In genomic region chr15:81950716-81951115, GRCm38 (mm10) we compare ENCODE assay signal across 27 mouse cellular contexts. TPM values are rescaled to one million over a fixed set of nuclear protein-coding genes. Genes with fewer than 3 reads are reported as not detected.
A peak's percentile ranks its signal among the peaks of the same experiment; 100 is the strongest.
DNase-seq lines count a peak whose midpoint lies in the region; ATAC-seq lines count a peak whose summit lies in the region.
"Had no signal": no experiment of that assay in that cellular context is flagged by ENCODE, and none has a peak within 500 bp of the region (broad histone marks: within the 10 kb centered on the region; RNA-seq: fewer than 3 reads in every experiment).

No protein-coding gene starts in this region.

- 0 out of 2 replicates have a peak, but pooled peaks cover 3% of the 10 kb centered on the region for H3K27me3 ChIP-seq in heart, embryonic 10.5 days (ENCODE audit: insufficient read depth, poor library complexity, severe bottlenecking)
- no peaks in the 10 kb centered on the region for H3K27me3 ChIP-seq in midbrain, embryonic 11.5 days (ENCODE audit: control insufficient read depth, insufficient read depth, low read length)
- no peaks in the 10 kb centered on the region for H3K27me3 ChIP-seq in midbrain, embryonic 15.5 days (replicated peaks)
- H3K27me3 ChIP-seq: CH12.LX; embryonic facial prominence, embryonic 12.5 days; forebrain, embryonic 13.5 days; forebrain, embryonic 15.5 days; Patski had no signal

- no peak overlapping the region for H3K4me2 ChIP-seq in midbrain, embryonic 11.5 days
- no peak overlapping the region for H3K4me2 ChIP-seq in midbrain, embryonic 15.5 days
- H3K4me2 ChIP-seq: embryonic facial prominence, embryonic 12.5 days; forebrain, embryonic 13.5 days; forebrain, embryonic 15.5 days had no signal

- no peak for ATAC-seq in midbrain, embryonic 11.5 days (ENCODE audit: low FRiP score)
- no peak for ATAC-seq in midbrain, embryonic 15.5 days (replicated peaks)
- ATAC-seq: activated CD4-positive, CD25-positive, alpha-beta regulatory T cell, adult 4 months; CD4-positive, CD25-positive, alpha-beta regulatory T cell, adult 4 months; forebrain, embryonic 13.5 days; forebrain, embryonic 15.5 days; forebrain, postnatal 0 days; Patski had no signal

- DNase-seq in cerebellum, adult 11-12 months: peak; percentile 20
- no peak for DNase-seq in cerebellum, adult 8-10 months
- DNase-seq in heart, embryonic 10.5 days (ENCODE audit: low spot score): peak; percentile 57
- no peak for DNase-seq in heart, adult 8-10 months (ENCODE audit: low spot score)
- DNase-seq in midbrain, embryonic 11.5 days (ENCODE audit: low spot score, missing footprints): peak; percentile 31
- DNase-seq: adrenal gland, adult 8-10 months; adrenal gland, postnatal 14 days; adrenal gland, postnatal 36 days; B cell, adult 2 months; cerebellum, adult 18-20 months; cerebellum, adult 9-10 months; cerebellum, postnatal 10 days; forebrain, postnatal 0 days had no signal

- H3K9me3 ChIP-seq in heart, embryonic 10.5 days: no peaks in the 10 kb centered on the region
- H3K9me3 ChIP-seq in midbrain, embryonic 11.5 days (ENCODE audit: control insufficient read depth, low read length): no peaks in the 10 kb centered on the region
- no peaks in the 10 kb centered on the region for H3K9me3 ChIP-seq in midbrain, embryonic 15.5 days
- H3K9me3 ChIP-seq: embryonic facial prominence, embryonic 10.5 days; embryonic facial prominence, embryonic 12.5 days; forebrain, embryonic 13.5 days; forebrain, embryonic 15.5 days; G1E had no signal

- H3K36me3 ChIP-seq in heart, embryonic 10.5 days: peaks cover 24% of the 10 kb centered on the region
- peaks cover 3% of the 10 kb centered on the region; the same call in 1 of the 2 replicates for H3K36me3 ChIP-seq in midbrain, embryonic 11.5 days (ENCODE audit: control insufficient read depth, insufficient read depth, low read length)
- peaks cover 42% of the 10 kb centered on the region for H3K36me3 ChIP-seq in midbrain, embryonic 15.5 days (replicated peaks)

- H3K4me3 ChIP-seq in heart, embryonic 10.5 days: no peak overlapping the region
- H3K4me3 ChIP-seq in midbrain, embryonic 11.5 days (ENCODE audit: low read depth, low read length): no peak overlapping the region
- H3K4me3 ChIP-seq in midbrain, embryonic 15.5 days: no peak overlapping the region
- H3K4me3 ChIP-seq: embryonic facial prominence, embryonic 10.5 days; embryonic facial prominence, embryonic 12.5 days; forebrain, embryonic 13.5 days; forebrain, embryonic 15.5 days had no signal

- H3K9ac ChIP-seq in midbrain, embryonic 11.5 days (ENCODE audit: low read length): no peak overlapping the region
- H3K9ac ChIP-seq in midbrain, embryonic 15.5 days: no peak overlapping the region
- H3K9ac ChIP-seq: embryonic facial prominence, embryonic 12.5 days; forebrain, embryonic 13.5 days; forebrain, embryonic 15.5 days; forebrain, postnatal 0 days had no signal

- H3K4me1 ChIP-seq in heart, embryonic 10.5 days: peaks cover 14% of the 10 kb centered on the region
- H3K4me1 ChIP-seq in midbrain, embryonic 11.5 days (ENCODE audit: control insufficient read depth, insufficient read depth, low read length): no peaks in the 10 kb centered on the region
- H3K4me1 ChIP-seq in midbrain, embryonic 15.5 days: no peaks in the 10 kb centered on the region
- H3K4me1 ChIP-seq: embryonic facial prominence, embryonic 12.5 days; forebrain, embryonic 13.5 days; forebrain, embryonic 15.5 days had no signal

- WGBS in heart, embryonic 10.5 days: 83% methylated on average over 5 of the region's 5 CpGs
- WGBS in midbrain, embryonic 11.5 days: 89% methylated on average over 5 of the region's 5 CpGs
- WGBS in midbrain, embryonic 15.5 days: 87% methylated on average over 5 of the region's 5 CpGs

- no peak overlapping the region for H3K27ac ChIP-seq in heart, embryonic 10.5 days
- no peak overlapping the region for H3K27ac ChIP-seq in midbrain, embryonic 11.5 days (ENCODE audit: low read depth, low read length)
- no peak overlapping the region for H3K27ac ChIP-seq in midbrain, embryonic 15.5 days
- H3K27ac ChIP-seq: embryonic facial prominence, embryonic 10.5 days; embryonic facial prominence, embryonic 12.5 days; forebrain, embryonic 13.5 days; forebrain, embryonic 15.5 days had no signal

RNA-seq across cellular contexts. Expression of gene Pmm1, which starts 10.0 kb away (rescaled TPM):
- polyA plus RNA-seq in heart, embryonic 10.5 days (2016; fragmentation: Nextera tagmentation; extraction: Ambion mirVana): 24.0 and 28.6 TPM in 2 replicates
- 10 to 100 TPM; 25.4 to 39.1 (median 28.2) TPM for total RNA-seq in heart, adult 8-10 months (2022)
- polyA plus RNA-seq in midbrain, embryonic 11.5 days (2014; fragmentation: Nextera tagmentation; extraction: Ambion mirVana): 26.9 and 29.8 TPM in 2 replicates
- 84.3 and 89.9 TPM in 2 replicates for polyA plus RNA-seq in midbrain, embryonic 15.5 days (2015; fragmentation: Nextera tagmentation; extraction: Ambion mirVana)

RNA-seq across cellular contexts. Expression of gene Csdc2, which starts 14.2 kb away (rescaled TPM):
- polyA plus RNA-seq in heart, embryonic 10.5 days (2016; fragmentation: Nextera tagmentation; extraction: Ambion mirVana): 6.4 and 7.4 TPM in 2 replicates
- 100 to 1,000 TPM in 1 of 4 experiments, 10 to 100 TPM in 3; 64.7 to 103 (median 72.9) TPM for total RNA-seq in heart, adult 8-10 months (2022)
- polyA plus RNA-seq in midbrain, embryonic 11.5 days (2014; fragmentation: Nextera tagmentation; extraction: Ambion mirVana): 18.0 and 18.9 TPM in 2 replicates
- 248 and 250 TPM in 2 replicates for polyA plus RNA-seq in midbrain, embryonic 15.5 days (2015; fragmentation: Nextera tagmentation; extraction: Ambion mirVana)
- total RNA-seq: G1E had no signal
- polyA plus RNA-seq: activated CD4-positive, CD25-positive, alpha-beta regulatory T cell, adult 4 months; CD4-positive, CD25-positive, alpha-beta regulatory T cell, adult 4 months; G1E had no signal

RNA-seq across cellular contexts. Expression of gene Polr3h, which starts 24.7 kb away (rescaled TPM):
- polyA plus RNA-seq in heart, embryonic 10.5 days (2016; fragmentation: Nextera tagmentation; extraction: Ambion mirVana): 108 and 120 TPM in 2 replicates
- 10 to 100 TPM in 1 of 4 experiments, 1 to 10 TPM in 3; 7.6 to 10.3 (median 9.6) TPM for total RNA-seq in heart, adult 8-10 months (2022)
- 66.9 and 75.6 TPM in 2 replicates for polyA plus RNA-seq in midbrain, embryonic 11.5 days (2014; fragmentation: Nextera tagmentation; extraction: Ambion mirVana)
- 81.5 and 83.1 TPM in 2 replicates for polyA plus RNA-seq in midbrain, embryonic 15.5 days (2015; fragmentation: Nextera tagmentation; extraction: Ambion mirVana)

RNA-seq across cellular contexts. Expression of gene 1700029P11Rik, which starts 29.6 kb away (rescaled TPM):
- not detected in 2 replicates for polyA plus RNA-seq in heart, embryonic 10.5 days (2016; fragmentation: Nextera tagmentation; extraction: Ambion mirVana)
- not detected for total RNA-seq in heart, adult 8-10 months (2022)
- polyA plus RNA-seq in midbrain, embryonic 11.5 days (2014; fragmentation: Nextera tagmentation; extraction: Ambion mirVana): not detected in 2 replicates
- polyA plus RNA-seq in midbrain, embryonic 15.5 days (2015; fragmentation: Nextera tagmentation; extraction: Ambion mirVana): not detected in 2 replicates
- total RNA-seq: adrenal gland, adult 18-20 months; adrenal gland, adult 8-10 months; adrenal gland, postnatal 14 days; adrenal gland, postnatal 36 days; CH12.LX; forebrain, postnatal 0 days; G1E had no signal
- polyA plus RNA-seq: activated CD4-positive, CD25-positive, alpha-beta regulatory T cell, adult 4 months; CD4-positive, CD25-positive, alpha-beta regulatory T cell, adult 4 months; cortical plate, adult 2 months; embryonic facial prominence, embryonic 10.5 days; embryonic facial prominence, embryonic 12.5 days; embryonic facial prominence, embryonic 14.5 days; forebrain, embryonic 11.5 days; forebrain, embryonic 13.5 days; forebrain, embryonic 15.5 days; forebrain, postnatal 0 days; G1E; Patski had no signal

RNA-seq across cellular contexts. Expression of gene Xrcc6, which starts 36.9 kb away (rescaled TPM):
- 98.6 and 99.8 TPM in 2 replicates for polyA plus RNA-seq in heart, embryonic 10.5 days (2016; fragmentation: Nextera tagmentation; extraction: Ambion mirVana)
- 10 to 100 TPM; 20.9 to 28.1 (median 26.8) TPM for total RNA-seq in heart, adult 8-10 months (2022)
- polyA plus RNA-seq in midbrain, embryonic 11.5 days (2014; fragmentation: Nextera tagmentation; extraction: Ambion mirVana): 58.4 and 62.2 TPM in 2 replicates
- 43.1 and 46.7 TPM in 2 replicates for polyA plus RNA-seq in midbrain, embryonic 15.5 days (2015; fragmentation: Nextera tagmentation; extraction: Ambion mirVana)

Comparison
In these comparisons a context has a peak if more than half of its experiments do, and no peak if none do; other contexts are left out.
1. DNase-seq: peak in cerebellum, adult 11-12 months (single experiment), heart, embryonic 10.5 days (single experiment) and midbrain, embryonic 11.5 days (single experiment); none in cerebellum, adult 8-10 months (single experiment) and heart, adult 8-10 months (single experiment).
2. RNA of gene Csdc2, which starts 14.2 kb away (polyA plus RNA-seq): 248 to 250 TPM in midbrain, embryonic 15.5 days; 18.0 to 18.9 TPM in midbrain, embryonic 11.5 days and 6.4 to 7.4 TPM in heart, embryonic 10.5 days; every median in the first group is over 10 times any median in the second.